Mouse (Mus musculus) kidney, postnatal 0 days (tissue): ENCODE data around the gene Gm10142. TPM values are rescaled to one million over a fixed set of nuclear protein-coding genes. Genes with fewer than 3 reads are reported as not detected.
"Not testable (repeated sequence)": the region's sequence is repeated elsewhere in the genome, so short reads cannot be mapped to it uniquely, and the experiment has no call there.

Experiments used
- ATAC-seq: fragments of 200-750 bp; cut with Nextera tagmentation; replicated peaks from 2 replicates; pipeline ENCODE4 v1.8.0; 2017; ENCODE audit warnings: low read depth, moderate number of reproducible peaks, moderate TSS enrichment, moderate library complexity; ENCODE audit not compliant: low FRiP score
- DNase-seq: peaks from one replicate; pipeline ENCODE4 v3.0.0-alpha.2; 2016; ENCODE audit warnings: low spot score
- H3K27ac ChIP-seq: fragments of 300-500 bp; sonication (generic); 2 replicates; pipeline ENCODE4 v1.5.1; 2014; ENCODE audit warnings: mild to moderate bottlenecking
- H3K27me3 ChIP-seq: fragments of 300-500 bp; sonication (generic); 2 replicates; pipeline ENCODE4 v1.6.1; 2014; ENCODE audit warnings: low read length, mixed read lengths; ENCODE audit not compliant: insufficient read depth
- H3K36me3 ChIP-seq: fragments of 300-500 bp; sonication (generic); 2 replicates; pipeline ENCODE4 v1.6.1; 2014; ENCODE audit warnings: low read length, mixed read lengths; ENCODE audit not compliant: insufficient read depth
- H3K4me1 ChIP-seq: fragments of 300-500 bp; sonication (generic); replicated peaks from 2 replicates; pipeline ENCODE4 v1.6.1; 2014; ENCODE audit warnings: antibody characterized with exemption, low read length, mixed read lengths; ENCODE audit not compliant: insufficient read depth
- H3K4me2 ChIP-seq: fragments of 300-500 bp; sonication (generic); 2 replicates; pipeline ENCODE4 v1.6.1; 2014; ENCODE audit warnings: mild to moderate bottlenecking, low read length, moderate library complexity, mixed read lengths
- H3K4me3 ChIP-seq: fragments of 300-500 bp; sonication (generic); replicated peaks from 2 replicates; pipeline ENCODE4 v1.5.1; 2014; ENCODE audit warnings: low read depth, low read length
- H3K9ac ChIP-seq: fragments of 300-500 bp; sonication (generic); 2 replicates; pipeline ENCODE4 v1.6.1; 2014; ENCODE audit warnings: low read depth, low read length
- H3K9me3 ChIP-seq: fragments of 300-500 bp; sonication (generic); replicated peaks from 2 replicates; pipeline ENCODE4 v1.6.1; 2016; ENCODE audit warnings: low read length, inconsistent platforms, mixed read lengths
- CTCF ChIP-seq: IDR thresholded peaks from 2 replicates; pipeline ENCODE4 v1.5.1; 2016; ENCODE audit warnings: antibody characterized with exemption, low read depth, mild to moderate bottlenecking, moderate library complexity
- WGBS: fragments of 180-500 bp; shearing (Covaris S2); extraction: QIAGEN DNeasy Blood & Tissue Kit; methylation state at CpG from one replicate; pipeline ENCODE4 v1.1.7; 2014; 5-methylcytosine and 5-hydroxymethylcytosine counted together
- polyA plus RNA-seq: library from polyadenylated mRNA; unstranded; fragments of >200 nt; fragmentation: Nextera tagmentation; extraction: Ambion mirVana; gene quantifications from 2 replicates; pipeline ENCODE4 v1.2.1, GENCODE M21; 2015

Gene Gm10142
- polyA plus RNA-seq, 1 experiment from 2014 or later, result not detected

- 66% methylated on average over 3 of the region's 3 CpGs for WGBS
- TF ChIP-seq CTCF, result peak; percentile 9; the same call in 1 of the 2 replicates
- not testable (repeated sequence) for ATAC-seq, H3K4me2 ChIP-seq, DNase-seq, H3K27ac ChIP-seq, H3K9me3 ChIP-seq, H3K27me3 ChIP-seq, H3K4me3 ChIP-seq, H3K4me1 ChIP-seq, H3K36me3 ChIP-seq, H3K9ac ChIP-seq
Observed at GRCm38 (mm10) chr10:77752312-77752711, 36.7 kb downstream of the Gm10142 start.

GRCm38 (mm10) chr10:77753448-77753847, 37.8 kb downstream of the Gm10142 start:
- no peaks in the 10 kb centered on the region for H3K36me3 ChIP-seq
- 0 out of 2 replicates have a peak, but pooled peaks have one; percentile 9 for TF ChIP-seq CTCF
- H3K27ac ChIP-seq, result no peak overlapping the region
- no peaks in the 10 kb centered on the region for H3K4me1 ChIP-seq
- no peaks in the 10 kb centered on the region for H3K9me3 ChIP-seq
- DNase-seq (no peak), ATAC-seq (no peak)
- no peak overlapping the region for H3K4me2 ChIP-seq
- no peak overlapping the region for H3K4me3 ChIP-seq
- H3K27me3 ChIP-seq, result no peaks in the 10 kb centered on the region
- no peak overlapping the region for H3K9ac ChIP-seq

GRCm38 (mm10) chr10:77759582-77759981, 44.0 kb downstream of the Gm10142 start, which contains the start of gene Gm3233:
Gene Gm3233 (minus strand): TSS chr10:77759682.
- WGBS, result no CpG with 5 or more reads among the region's 1 CpGs
- not testable (repeated sequence) for H3K27ac ChIP-seq, DNase-seq, H3K4me1 ChIP-seq, H3K27me3 ChIP-seq, H3K36me3 ChIP-seq, H3K4me3 ChIP-seq, H3K4me2 ChIP-seq, H3K9me3 ChIP-seq, ATAC-seq, H3K9ac ChIP-seq

Other genes with a start within 250 kb of the Gm10142 start
- gene Fam207a, start 200.0 kb upstream of the Gm10142 start, polyA plus RNA-seq, result 32.7 and 34.1 TPM in 2 replicates
- 1.4 and 1.6 TPM in 2 replicates for gene Itgb2, start 185.6 kb upstream of the Gm10142 start, polyA plus RNA-seq
- 210 and 216 TPM in 2 replicates for gene Pttg1ip, start 134.1 kb upstream of the Gm10142 start, polyA plus RNA-seq
- 313 and 335 TPM in 2 replicates for gene Sumo3, start 109.7 kb upstream of the Gm10142 start, polyA plus RNA-seq
- gene Gm49325, start 109.6 kb upstream of the Gm10142 start, polyA plus RNA-seq, result 13.1 and 15.2 TPM in 2 replicates
- gene Ube2g2, start 93.5 kb upstream of the Gm10142 start, polyA plus RNA-seq, result 51.4 and 53.5 TPM in 2 replicates
- gene Tspear, start 29.2 kb upstream of the Gm10142 start, polyA plus RNA-seq, result 0.41 and 0.43 TPM in 2 replicates
- gene Gm19402, start 25.1 kb upstream of the Gm10142 start, polyA plus RNA-seq, result not detected in 2 replicates
- gene Gm9508, start 18.6 kb upstream of the Gm10142 start, polyA plus RNA-seq, result not detected in 2 replicates
- gene Gm10272, start 9.2 kb upstream of the Gm10142 start, polyA plus RNA-seq, result not detected in 2 replicates
- gene Gm10024, start 4.3 kb upstream of the Gm10142 start, polyA plus RNA-seq, result not detected in 2 replicates
- not detected in 2 replicates for gene Krtap12-1, start 4.8 kb downstream of the Gm10142 start, polyA plus RNA-seq
- gene Gm10100, start 10.7 kb downstream of the Gm10142 start, polyA plus RNA-seq, result not detected in 2 replicates
- gene Gm18596, start 26.8 kb downstream of the Gm10142 start, polyA plus RNA-seq, result not detected in 2 replicates
- gene Gm9736, start 35.5 kb downstream of the Gm10142 start, polyA plus RNA-seq, result not detected in 2 replicates
- not detected in 2 replicates for gene Gm3233, start 43.9 kb downstream of the Gm10142 start, polyA plus RNA-seq
- not detected in 2 replicates for gene Gm3238, start 55.5 kb downstream of the Gm10142 start, polyA plus RNA-seq
- gene Gm7138, start 61.1 kb downstream of the Gm10142 start, polyA plus RNA-seq, result not detected in 2 replicates
- not detected in 2 replicates for gene Gm3250, start 66.7 kb downstream of the Gm10142 start, polyA plus RNA-seq
- not detected in 2 replicates for gene Gm7137, start 72.4 kb downstream of the Gm10142 start, polyA plus RNA-seq
- gene Gm9639, start 79.3 kb downstream of the Gm10142 start, polyA plus RNA-seq, result not detected in 2 replicates
- not detected in 2 replicates for gene Gm19668, start 83.3 kb downstream of the Gm10142 start, polyA plus RNA-seq
- not detected in 2 replicates for gene Gm9507, start 96.0 kb downstream of the Gm10142 start, polyA plus RNA-seq
- not detected in 2 replicates for gene Gm2696, start 98.9 kb downstream of the Gm10142 start, polyA plus RNA-seq
- not detected in 2 replicates for gene Krtap10-4, start 111.3 kb downstream of the Gm10142 start, polyA plus RNA-seq
- gene Krtap10-10, start 120.1 kb downstream of the Gm10142 start, polyA plus RNA-seq, result not detected in 2 replicates
- gene Gm36176, start 131.0 kb downstream of the Gm10142 start, polyA plus RNA-seq, result not detected in 2 replicates
- not detected in 2 replicates for gene Gm10318, start 137.1 kb downstream of the Gm10142 start, polyA plus RNA-seq
- gene Gm3285, start 146.2 kb downstream of the Gm10142 start, polyA plus RNA-seq, result not detected in 2 replicates
- gene Lrrc3, start 186.7 kb downstream of the Gm10142 start, polyA plus RNA-seq, result 2.9 and 3.0 TPM in 2 replicates